Mouse (Mus musculus) sigmoid colon, adult 10 weeks (tissue): ENCODE results near the gene Gm21762. TPM values are rescaled to one million over a fixed set of nuclear protein-coding genes. Genes with fewer than 3 reads are reported as not detected.

Experiments
- polyA plus RNA-seq: library from polyadenylated mRNA; stranded (reverse); fragments of 350-450 nt; fragmentation: Illumina TruSeq; extraction: RNeasy Lipid Tissue Mini Kit (QIAGEN cat#74804); gene quantifications from one replicate; pipeline ENCODE4 v1.2.3, GENCODE M21; 2014; ENCODE audit warnings: low read depth, low replicate concordance

Gene Gm21762
- polyA plus RNA-seq = not detected

GRCm38 (mm10) chr13:120215847-120216246, at the start of gene Gm21762:
TSS of gene Gm21762 (minus strand) at chr13:120215947.

DNA sequence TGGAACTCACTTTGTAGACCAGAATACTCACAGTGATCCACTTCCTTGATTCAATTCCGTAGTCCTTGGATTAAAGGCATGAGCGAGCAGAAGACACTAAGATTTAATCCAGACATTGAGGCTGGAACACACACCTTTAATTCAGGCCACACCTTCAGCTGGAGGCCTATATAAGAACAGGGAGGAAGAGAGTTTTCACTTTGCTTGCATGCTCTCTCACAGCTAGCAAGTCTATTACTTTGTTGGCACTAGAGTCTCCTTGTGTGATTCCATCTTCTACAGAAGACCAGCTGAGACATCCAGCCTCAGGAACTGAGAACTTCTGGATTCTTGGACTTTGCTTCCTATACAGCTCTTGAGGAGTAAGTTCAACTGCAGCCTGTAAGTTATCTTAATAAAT, 47.1 kb upstream of the Gm21762 start, which contains the start of gene AF067061:
Gene AF067061, plus strand, starts transcription at position 245 of the 400 bp plus-strand sequence.

GRCm38 (mm10) chr13:120238811-120239210, 23.1 kb upstream of the Gm21762 start, which contains the start of gene Gm21731:
TSS of gene Gm21731 (plus strand) at chr13:120239111.

DNA sequence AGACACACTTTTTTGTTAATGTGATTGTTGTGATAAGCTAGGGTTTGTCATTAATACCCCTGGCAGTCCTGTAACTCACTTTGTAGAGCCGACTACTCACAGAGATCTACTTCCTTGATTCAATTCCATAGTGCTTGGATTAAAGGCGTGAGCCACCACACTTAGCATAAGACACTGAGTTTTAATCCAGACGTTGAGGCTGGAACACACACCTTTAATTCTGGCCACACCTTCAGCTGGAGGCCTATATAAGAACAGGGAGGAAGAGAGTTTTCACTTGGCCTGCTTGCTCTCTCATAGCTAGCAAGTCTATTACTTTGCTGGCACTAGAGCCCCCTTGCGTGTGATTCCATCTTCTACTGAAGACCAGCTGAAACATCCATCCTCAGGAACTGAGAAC, 43.6 kb downstream of the Gm21762 start, which contains the start of gene Gm21818:
Gene Gm21818, plus strand, starts transcription at position 301 of the 400 bp plus-strand sequence.

Other genes with a start within 250 kb of the Gm21762 start
- not detected for gene Gm36079, start 188.9 kb downstream of the Gm21762 start, polyA plus RNA-seq
- gene Gm21188, start 163.8 kb downstream of the Gm21762 start, polyA plus RNA-seq = 4.5 TPM
- gene Gm20767, start 75.7 kb downstream of the Gm21762 start, polyA plus RNA-seq = not detected
- gene Gm21818, start 43.5 kb downstream of the Gm21762 start, polyA plus RNA-seq = not detected
- not detected for gene Gm21731, start 23.2 kb upstream of the Gm21762 start, polyA plus RNA-seq
- not detected for gene AF067061, start 47.2 kb upstream of the Gm21762 start, polyA plus RNA-seq
- 1.0 TPM for gene BC147527, start 84.4 kb upstream of the Gm21762 start, polyA plus RNA-seq
- not detected for gene Tcstv3, start 100.9 kb upstream of the Gm21762 start, polyA plus RNA-seq